Mouse (Mus musculus): ENCODE measurements around the gene Ccnt1.
A peak's percentile ranks its signal among the peaks of the same experiment; 100 is the strongest.

Gene Ccnt1

DNA sequence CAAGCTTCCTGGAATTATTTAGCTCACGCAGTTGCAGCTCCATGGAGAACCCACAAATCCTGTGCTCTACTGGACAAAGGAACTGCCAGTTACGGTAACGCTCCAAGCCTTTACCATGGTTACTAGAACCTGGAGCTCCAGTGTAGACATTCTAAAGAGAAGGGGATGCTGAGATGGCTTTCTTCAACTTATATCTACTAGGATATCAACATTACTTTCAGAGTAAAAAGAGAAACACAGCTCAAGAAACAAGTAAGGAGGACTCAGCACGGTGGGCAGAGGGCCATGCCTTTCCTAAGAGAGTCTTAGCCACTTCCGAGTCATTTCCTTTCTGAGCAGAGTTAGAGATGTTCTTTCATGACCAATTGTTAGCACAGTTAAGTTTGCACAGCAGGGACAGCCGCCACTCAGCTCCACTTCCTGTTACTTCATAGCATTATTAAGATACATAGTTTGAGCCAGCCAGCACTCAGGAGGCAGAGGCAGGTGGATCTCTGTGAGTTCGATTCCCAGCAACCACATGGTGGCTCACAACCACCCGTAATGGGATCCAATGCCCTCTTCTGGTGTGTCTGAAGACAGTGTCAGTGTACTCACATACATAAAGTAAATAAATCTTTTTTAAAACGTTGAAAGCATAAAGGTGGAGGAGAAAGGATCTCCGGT lies at the start of gene Ccnt1, which contains the start of gene 4930415O20Rik:
Ccnt1 (minus strand) TSS at position 51 of the 666 bp plus-strand sequence.
4930415O20Rik (plus strand) TSS at position 132 of the 666 bp plus-strand sequence.
- DNase-seq (ENCODE audit: low read depth, low spot score) = no peak

DNA sequence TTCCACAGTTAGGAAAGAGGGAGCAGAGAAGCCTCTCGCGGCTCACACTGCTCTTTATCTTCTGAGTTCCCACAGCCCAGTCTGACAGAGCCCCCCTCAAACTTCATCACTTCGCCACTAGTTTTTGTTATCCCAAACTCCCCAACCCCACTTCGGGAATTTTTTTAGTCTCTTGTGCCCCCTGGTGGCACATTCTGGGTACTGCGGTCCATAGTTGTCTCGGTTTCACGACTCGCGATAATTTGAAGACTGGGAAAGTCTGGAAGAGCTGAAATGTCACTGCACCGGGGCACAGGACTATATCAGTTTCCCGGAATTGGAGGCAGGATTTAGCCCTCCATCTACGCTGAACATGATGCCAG lies 46.4 kb upstream of the Ccnt1 start:
- DNase-seq (ENCODE audit: low read depth, low spot score) = peak; percentile 50

DNA sequence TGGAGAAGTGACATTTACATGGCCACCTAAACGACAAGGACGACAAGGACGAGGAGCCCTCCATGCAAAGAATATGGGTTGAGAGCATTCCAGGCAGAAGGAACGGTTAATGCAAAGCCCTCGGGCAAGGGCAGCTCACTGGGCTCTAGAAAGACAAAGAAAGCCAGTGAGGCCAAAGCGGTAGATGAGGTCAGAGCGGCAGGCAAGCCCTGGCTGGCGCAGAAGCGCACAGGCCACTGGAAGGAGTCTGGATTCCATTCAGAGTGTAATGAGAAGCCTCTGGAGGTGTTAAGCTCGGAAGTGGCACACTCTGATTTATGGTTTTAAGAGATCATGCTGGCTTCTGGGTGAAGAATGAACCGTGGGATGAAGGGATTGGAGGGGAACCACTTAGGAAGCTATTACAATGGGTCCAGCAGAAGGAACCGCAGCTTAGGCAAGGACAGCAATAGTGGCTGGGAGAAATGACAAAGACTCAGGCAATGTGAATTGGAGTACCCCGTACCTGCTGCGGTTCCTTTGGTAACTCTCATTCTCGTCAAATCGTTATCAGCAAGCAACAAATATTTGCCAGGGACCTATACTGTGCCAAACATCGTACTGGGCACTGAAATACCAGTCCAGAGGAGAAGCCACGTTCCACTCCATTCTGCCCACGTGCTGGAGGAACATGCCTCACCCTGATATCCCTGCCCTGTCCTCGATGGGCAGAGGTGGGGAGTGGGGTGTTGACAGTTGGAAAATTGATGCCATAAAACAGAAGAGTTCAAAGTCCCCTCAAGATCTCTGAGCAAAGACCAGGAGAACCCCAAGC lies 45.8 kb upstream of the Ccnt1 start:
- no peak for DNase-seq (ENCODE audit: low read depth, low spot score)

DNA sequence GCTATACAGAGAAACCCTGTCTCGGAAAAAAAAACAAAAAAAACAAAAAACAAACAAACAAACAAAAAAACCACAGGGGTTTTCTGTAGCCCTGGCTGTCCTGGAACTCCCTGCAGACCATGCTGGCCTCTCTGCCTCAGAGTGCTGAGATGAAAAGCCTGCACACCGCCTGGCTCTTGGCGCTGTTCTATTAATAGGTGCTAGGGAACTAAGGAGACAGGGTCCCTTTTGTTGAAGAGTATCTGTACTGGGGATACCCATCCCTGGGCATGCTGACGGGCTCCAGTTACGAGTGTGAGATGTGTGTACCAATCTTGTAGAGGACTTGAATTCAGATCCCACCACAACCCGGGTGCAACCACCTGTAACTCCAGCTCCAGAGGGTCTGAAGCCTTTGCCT lies 45.0 kb upstream of the Ccnt1 start:
- DNase-seq (ENCODE audit: low read depth, low spot score) = no peak

DNA sequence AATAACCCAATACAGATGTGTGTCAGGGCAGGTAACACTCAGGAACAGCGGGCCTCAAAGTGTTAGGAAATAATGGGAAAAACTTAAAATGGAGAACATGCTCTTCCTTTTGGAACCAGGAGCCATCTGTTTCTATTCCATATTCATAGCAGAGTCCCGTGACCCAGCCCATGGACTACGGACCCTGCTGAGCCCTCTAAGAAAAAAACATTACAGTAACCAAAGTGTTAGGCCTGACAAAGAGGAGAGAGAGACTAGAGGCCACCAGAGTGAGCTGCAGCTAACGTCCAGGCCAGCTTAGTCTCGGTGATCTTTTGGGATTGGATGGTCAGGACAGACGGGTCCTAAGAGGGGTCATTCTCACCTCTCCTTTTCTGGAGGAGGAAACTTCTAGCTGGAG lies 44.2 kb upstream of the Ccnt1 start:
- no peak for DNase-seq (ENCODE audit: low read depth, low spot score)

DNA sequence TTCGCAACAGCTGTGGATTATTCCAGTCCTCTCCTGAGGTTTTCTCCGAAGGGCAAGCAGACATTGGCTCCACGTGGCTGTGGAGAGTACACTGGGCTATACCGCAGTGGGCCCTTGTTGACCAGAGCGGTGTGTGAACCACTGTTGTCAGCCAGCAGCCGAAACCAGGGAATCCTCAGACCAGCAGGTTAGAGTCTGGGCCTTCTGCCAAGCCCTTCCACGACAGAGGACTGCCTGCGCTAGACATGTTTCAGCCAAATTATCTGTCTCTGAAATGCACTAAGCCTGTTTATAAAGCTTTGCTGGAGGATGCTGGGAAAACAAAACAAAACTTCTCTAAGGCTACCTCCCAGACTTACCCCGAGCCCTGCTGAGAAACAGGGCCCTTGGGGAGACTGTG lies 43.8 kb upstream of the Ccnt1 start:
- DNase-seq (ENCODE audit: low read depth, low spot score) = peak; percentile 58

DNA sequence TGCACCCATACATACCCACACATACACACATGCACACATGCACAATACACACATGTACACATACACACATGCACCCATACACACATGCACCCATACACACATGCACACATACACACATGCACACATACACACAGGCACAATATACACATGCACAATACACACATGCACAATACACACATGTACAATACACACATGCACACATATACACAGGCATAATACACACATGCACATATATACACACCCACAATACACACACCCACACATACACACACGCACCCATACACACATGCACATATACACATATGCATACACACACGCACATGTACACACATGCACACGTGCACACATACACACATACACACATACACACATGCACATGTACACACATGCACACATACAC lies 41.5 kb upstream of the Ccnt1 start:
- no peak for DNase-seq (ENCODE audit: low read depth, low spot score)

DNA sequence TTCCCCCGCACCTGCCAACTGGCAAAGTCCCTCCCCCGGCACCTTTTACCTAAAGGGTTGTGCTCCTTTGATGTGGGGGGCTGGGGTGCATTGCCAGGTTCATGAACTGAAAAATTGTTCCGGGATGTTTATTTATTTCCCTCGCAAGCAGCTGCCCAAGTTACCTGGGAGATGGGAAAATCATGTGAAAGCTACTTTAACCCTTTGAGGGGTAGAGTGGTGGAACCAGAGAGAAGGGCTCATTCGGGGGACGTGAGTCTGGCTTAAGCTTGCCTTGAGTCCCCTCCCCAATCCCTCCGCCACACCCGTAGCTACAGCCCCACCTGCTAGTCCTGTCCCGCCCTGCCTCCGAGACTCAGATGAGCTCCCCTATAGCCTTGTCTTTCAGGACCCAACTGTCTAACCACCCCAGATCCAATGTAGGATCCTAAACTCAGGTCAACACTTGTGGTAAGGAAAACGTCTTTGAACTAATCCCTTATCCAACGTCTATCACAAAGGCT lies 39.5 kb upstream of the Ccnt1 start:
- no peak for DNase-seq (ENCODE audit: low read depth, low spot score)

DNA sequence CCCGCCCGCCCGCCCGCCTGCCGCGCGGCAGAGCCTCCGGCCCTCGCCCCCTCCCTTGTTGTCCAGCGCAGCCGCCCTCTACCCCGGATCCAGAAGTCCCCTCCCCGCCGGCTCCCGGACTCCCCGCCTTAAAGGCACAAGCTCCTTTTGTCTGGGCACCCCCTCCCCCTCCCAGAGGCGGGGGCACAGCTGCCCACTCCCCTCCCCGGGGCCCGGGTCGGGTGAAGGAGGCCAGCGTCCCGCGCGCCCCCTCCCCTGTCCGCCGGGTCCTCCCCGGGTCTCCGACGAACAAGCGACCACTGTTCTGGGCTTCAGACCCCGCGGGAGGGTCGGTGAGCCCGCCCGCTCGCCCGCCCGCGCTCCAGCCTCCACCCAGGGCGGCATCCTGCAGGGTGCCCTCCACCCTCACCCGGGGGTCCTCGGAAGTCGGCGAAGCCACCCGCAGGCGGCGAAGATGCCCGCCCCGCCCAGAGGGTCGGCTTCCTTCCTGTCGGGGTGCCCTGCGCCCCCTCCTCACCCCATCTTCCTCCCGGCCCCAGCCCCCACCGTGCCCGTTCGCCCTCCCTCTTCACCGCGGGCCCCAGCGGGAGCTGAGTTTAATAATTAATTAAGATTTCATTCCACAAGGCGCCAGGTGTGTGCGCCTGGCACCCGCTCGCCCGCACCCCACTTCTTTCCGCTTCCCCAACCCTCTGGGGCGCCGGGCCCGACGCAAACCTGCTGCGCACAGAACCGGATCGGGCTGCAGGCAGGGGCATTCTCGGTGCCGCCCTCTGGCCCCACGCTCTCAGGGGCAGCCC lies 38.8 kb upstream of the Ccnt1 start, which contains the start of gene Adcy6:
Adcy6 (minus strand) TSS at position 746 of the 800 bp plus-strand sequence.
- peak; percentile 84 for DNase-seq (ENCODE audit: low read depth, low spot score)

DNA sequence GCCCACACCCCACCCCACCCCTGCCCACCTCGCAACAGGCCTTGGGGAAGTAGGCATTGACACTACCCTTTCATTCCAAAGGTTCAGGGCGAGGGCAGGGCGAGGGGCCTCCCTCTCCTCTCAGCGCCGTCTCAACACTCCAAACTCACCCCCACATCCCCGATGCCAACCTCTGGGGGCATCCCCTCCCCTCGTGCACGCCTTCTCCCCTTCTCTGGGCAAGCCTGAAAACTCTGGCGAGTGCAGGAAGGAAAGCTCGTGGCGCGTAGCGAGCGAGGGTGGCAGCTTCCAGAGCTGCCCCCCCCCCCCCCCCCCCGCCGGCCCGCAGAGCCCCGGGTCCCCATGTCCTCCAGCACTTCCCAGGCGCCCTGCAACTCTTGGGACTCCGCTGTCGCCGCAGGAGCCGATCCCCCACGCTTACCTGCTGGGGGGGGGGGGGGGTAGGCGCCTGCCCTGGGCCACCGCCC lies 38.1 kb upstream of the Ccnt1 start:
- no peak for DNase-seq (ENCODE audit: low read depth, low spot score)

DNA sequence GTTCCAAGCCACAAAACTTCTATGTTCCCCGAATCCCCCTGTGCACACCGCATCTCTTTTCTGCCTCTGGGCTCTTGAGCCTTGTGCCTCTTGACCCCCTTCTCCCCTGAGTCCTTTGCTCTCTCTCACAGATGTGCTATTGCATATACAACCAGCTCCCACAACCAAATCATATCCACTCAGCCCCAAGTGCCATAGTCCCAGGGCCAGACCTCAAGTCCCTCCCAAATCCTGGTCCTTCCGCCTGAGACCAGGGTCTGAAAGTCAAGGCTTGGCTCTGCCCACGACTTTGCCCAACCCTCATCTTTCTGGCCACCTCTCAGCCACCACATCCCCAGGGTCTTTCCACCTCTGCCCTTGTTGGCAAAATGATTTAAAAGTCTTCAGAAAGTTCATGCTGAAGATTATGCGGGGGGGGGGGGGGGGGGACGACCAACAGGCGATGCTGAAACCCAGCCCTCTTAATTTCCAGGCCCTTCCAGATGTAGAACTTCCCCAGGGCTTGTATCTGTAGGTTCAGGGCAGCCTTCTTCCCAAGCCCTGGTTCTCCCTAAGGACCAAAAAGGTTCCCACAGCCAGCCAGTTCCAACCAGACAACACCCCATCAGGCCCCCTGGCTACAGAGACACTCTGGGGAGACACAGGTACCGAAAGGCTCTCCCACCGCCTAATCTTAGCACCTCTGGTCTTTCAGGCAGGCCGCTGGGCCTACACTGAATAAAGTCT lies 37.5 kb upstream of the Ccnt1 start:
- DNase-seq (ENCODE audit: low read depth, low spot score) = no peak

DNA sequence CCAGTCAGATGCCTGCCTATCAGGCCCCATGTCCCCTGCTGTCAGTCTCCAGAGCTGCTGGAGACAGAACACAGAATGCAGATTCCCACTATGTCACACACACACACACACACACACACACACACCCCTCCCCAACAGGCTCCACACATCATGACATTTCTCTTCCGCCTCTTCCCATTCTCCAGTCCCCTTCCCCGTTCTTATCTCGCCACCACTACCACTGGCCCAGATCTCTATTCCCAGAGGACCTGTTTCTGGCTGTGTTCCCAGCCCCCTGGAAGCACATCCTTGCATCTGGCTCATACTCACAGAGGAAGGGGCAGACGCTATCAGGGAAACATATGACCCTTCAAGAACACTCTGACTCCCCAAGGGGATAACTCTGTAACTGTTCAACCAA lies 36.8 kb upstream of the Ccnt1 start:
- no peak for DNase-seq (ENCODE audit: low read depth, low spot score)

DNA sequence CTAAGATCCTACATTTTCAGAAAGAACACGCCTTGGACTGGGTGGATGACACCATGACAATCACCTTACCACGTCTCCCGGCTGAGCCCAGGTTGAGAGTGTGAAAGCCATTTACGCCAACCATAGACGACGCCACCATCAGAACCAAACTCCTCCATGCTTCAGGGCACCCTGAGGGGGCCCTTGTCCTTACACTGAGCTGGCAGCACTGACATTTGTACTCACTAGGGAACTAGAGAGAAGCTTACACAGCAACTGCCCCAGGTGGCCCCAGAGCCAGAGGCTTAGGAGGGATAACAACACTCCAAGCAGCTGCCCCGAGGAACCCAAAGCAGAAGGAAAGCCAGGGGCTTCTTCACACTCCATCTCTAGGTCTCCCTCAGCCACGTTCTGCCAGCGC lies 36.0 kb upstream of the Ccnt1 start:
- DNase-seq (ENCODE audit: low read depth, low spot score) = no peak

DNA sequence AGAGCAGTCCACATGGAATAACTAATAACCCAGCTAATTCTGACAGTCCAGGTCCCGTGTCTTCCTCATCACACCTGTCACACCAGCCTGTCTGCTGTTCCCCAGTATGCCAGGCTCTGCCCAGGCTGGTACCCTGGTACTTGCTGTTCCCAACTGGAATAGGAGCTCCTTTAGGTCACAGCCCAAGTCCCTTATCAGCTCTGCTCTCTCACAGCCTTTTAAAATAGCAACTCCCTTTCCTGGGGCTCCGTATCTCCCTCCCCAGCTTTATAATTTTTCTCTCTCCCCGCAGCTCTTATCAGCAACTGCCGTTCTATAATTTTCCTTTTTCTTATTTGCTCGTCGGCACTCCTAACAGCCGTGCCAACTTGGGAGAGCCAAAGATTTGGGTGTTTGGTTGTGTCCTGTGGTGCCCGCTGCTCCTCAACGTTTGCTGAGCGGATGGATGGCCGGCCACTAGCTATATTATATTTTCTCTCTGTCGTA lies 35.4 kb upstream of the Ccnt1 start:
- DNase-seq (ENCODE audit: low read depth, low spot score) = no peak

DNA sequence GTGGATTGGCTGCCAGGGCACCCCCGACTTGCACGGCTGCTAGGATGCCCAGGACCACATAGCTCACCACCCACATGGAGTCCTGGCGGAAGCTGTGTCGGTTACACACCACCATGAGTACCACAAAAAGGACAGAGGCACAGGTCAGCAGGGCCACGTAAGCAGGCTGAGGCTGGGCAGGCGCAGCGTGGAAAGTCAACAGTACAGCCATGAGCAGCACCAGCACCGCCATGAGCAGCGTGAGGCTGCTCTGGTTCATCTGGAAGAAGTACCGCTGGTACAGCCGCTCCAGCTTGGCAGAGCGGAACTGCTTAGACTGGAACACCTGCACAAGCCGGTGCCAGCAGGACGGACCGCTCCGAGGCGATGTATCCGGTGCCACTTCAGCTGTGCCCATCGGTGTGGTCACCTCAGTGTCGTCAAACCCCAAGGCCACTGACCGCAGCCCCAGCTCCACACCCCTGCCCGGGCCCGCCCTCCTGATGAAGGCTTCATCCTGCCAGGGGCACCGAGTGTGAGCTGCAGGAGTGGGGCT lies 33.4 kb upstream of the Ccnt1 start:
- no peak for DNase-seq (ENCODE audit: low read depth, low spot score)

DNA sequence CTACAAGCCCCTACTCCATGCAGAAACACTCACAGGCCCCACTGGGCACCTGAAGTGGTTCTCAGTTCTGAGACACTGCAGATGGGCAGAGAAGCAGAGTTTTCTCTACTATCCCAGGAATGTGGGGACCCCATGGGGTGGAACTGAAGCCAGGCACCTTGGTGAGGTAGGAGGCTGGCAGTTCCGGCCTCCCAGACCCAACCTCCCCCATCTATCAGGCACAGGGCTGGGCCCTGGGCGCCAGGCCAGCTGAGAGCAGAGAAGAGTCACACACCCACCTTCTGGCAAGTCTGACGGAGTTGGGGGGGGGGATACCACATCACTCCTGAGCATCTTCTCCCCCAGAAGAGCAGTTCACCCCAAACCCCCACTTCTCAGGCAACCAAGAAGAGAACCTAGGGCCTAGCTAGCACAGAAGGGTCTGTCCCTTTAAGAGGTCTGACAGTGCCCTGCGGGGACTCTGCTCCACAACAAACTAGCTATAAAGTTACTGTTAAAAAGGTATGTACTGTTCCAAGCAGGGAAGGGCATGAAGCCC lies 32.3 kb upstream of the Ccnt1 start:
- no peak for DNase-seq (ENCODE audit: low read depth, low spot score)

DNA sequence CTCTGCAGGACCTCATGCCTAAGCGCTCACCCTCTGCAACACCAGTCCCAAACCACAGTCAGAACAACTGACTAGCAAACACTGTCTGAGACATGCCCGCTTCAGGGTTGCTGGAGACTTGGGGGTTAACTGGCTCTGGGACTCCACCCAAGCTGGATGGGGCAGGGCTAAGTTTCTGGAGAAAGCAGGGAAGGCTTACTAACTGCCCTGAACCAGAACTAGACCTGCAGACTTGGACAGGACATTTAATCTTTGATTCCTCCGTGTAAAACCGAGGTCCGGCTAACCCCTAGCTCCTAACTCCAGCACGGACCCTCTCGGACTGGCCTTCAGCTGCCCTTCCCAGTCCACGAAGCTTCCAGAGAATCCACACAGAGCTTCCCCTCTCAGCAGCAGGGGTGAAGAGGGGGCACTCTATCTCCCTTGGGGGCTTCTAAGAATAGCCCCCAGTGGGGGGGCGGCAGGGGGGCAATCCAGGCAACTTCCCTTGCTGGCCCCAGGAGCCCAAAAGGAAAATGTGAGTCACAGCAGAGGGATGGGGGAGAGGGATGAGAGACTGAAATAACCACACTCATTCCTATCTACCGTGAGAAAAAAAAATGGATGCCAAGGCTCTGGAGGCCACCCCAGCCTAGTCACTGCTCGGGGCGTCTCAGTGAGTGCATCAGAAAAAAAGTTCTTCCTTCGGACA lies 31.6 kb upstream of the Ccnt1 start:
- peak; percentile 43 for DNase-seq (ENCODE audit: low read depth, low spot score)

DNA sequence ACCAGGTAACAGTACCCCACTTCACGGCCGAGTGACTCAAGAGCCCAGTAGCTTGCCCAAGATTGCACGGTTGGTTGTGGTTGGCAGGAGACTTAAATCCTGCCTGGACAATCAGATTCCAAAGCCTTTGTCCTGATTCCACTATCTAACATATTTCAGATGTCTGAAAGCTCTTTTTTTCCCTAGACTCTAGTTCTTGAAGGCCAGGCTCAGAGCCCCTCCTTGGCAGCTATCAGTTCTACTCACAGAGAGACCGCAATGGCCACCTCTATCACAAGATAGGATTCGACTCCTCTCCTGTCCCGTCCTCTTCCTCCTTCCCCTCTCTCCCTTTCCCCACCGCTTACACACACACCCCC lies 31.1 kb upstream of the Ccnt1 start:
- no peak for DNase-seq (ENCODE audit: low read depth, low spot score)

DNA sequence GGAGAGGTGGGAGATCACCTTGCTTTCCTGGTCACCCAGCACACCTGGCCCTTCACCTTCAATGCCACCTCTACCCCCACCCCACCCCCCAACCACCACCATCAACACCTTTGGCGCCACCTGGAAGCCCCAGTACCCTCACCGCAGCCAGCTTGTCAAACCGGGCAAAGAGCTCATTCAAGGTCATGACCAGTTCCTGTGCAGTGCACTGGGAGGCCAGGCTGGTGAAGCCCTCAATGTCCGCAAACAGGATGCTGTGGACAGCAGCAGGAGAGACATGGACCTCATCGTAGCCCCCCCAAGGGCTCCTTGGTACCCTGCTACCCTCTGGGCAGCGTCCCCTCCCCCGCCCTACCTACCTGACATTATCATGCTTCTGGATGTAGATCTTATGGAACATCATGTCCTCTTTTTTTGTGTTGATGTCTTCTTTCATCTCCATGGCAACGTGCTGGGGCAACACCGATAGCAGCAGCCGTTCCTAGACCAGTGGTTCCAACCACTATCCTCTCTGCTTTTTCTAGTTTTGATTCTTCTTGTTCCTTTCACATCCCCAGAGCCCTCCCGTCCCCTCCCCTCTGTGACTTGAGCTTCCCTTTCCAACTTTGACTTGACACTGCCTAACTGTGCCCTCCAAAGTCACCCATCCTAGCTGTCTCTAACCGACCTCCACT lies 29.4 kb upstream of the Ccnt1 start:
- peak; percentile 42 for DNase-seq (ENCODE audit: low read depth, low spot score)

DNA sequence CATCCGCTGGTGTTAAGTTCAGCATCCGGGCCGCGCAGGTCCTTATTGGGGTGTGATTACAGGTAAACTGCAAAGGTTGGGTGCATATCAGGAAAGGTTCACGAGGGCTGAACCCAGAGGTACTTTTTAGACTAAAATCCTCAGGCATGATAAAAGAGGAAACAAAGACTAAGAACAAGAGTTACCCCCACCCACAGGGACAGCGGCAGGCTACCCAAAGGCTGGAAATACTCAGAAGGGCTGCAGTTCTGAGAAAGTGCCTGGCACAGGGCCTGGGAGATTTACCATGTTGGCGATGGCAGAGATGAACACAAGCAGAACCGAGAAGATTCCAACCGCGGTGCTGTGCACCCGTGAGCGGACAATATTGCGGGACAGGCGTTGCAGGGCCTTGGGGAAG lies 25.9 kb upstream of the Ccnt1 start:
- DNase-seq (ENCODE audit: low read depth, low spot score) = no peak
